Mouse (Mus musculus) gastrocnemius, adult 2 months (tissue): ENCODE measurements around the gene L2hgdh. TPM values are rescaled to one million over a fixed set of nuclear protein-coding genes. Genes with fewer than 3 reads are reported as not detected.
"Not testable (repeated sequence)": the region's sequence is repeated elsewhere in the genome, so short reads cannot be mapped to it uniquely, and the experiment has no call there.

Source experiments
- DNase-seq: peaks from one replicate; pipeline ENCODE4 v3.0.0; 2022
- H3K27ac ChIP-seq: fragments of 200-600 bp; 2 replicates; pipeline ENCODE4 v1.8.1; 2022; ENCODE audit warnings: mild to moderate bottlenecking
- H3K4me3 ChIP-seq: fragments of 200-600 bp; 2 replicates; pipeline ENCODE4 v1.8.1; 2022; ENCODE audit warnings: mild to moderate bottlenecking, moderate library complexity
- CTCF ChIP-seq: fragments of 200-600 bp; IDR thresholded peaks from 2 replicates; pipeline ENCODE4 v1.8.1; 2022; ENCODE audit warnings: antibody characterized with exemption, mild to moderate bottlenecking, moderate library complexity
- intact Hi-C: fragments of 180-260 bp; cut with DNase I; formaldehyde crosslinking; loops from one replicate; pipeline ENCODE4 v1.15.1; 2025
- microRNA-seq: library from miRNA; unstranded; fragments of <30 nt; microRNA quantifications from one replicate; pipeline ENCODE4 v1.2.0, GENCODE M21; 2021
- total RNA-seq, 2 experiments: library from RNA; stranded (reverse); gene quantifications; 2 replicates each; pipeline ENCODE4 v1.2.3; 2021

Gene L2hgdh
- total RNA-seq, 2 experiments from 2014 or later: 38.7 to 39.6 TPM

DNA sequence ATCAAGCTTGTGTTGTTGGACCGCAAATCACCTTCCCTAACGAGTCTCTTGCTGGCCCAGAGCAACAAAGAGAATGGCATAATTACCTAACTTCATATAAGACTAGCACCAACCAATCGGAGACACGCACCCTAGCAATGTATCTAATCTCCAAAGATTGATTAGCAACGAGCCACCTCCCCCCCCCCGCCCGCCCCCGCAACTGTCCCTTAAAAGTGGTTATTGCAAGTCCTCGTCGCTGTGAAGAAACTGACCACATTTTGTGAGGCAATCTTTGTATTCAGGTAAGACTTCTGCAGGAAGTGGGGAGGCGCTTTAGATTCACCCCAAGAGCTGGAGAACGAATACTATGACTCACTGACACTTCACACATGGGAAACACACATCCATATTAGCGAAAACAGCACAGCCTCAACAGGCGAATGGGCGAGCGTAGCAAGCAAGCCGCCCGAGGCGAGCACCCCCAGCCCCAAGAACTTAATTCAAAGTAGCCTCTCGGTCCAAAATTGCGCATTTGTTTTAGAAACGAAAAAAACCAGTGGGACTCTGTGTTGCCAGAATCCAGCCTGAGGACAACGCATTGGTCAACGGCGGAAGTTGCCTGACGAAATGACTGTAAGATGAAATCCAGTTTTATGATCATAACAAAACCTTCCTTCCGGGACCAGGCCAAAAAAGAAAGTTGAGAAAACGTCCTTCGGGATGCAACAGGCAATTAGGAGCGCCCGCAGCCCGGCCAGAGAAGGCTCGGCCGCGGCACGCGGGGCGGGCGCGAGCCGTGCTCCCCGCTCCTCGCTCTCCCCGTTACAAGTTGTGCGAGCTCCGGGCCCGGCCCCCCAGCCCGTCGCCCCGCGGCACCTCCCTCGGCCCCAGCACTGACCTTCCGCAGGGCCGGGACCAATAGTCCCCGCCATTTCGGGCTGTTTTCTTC is 43.8 kb downstream of the L2hgdh start:
- DNase-seq: peak; percentile 65
- intact Hi-C loops: loop anchor here (5.0 kb wide), 1 partner anchor 319 kb away; no protein-coding TSS in a partner anchor
- TF ChIP-seq CTCF: no peak
- Histone ChIP-seq H3K4me3 (peak overlapping the region; percentile 98), H3K27ac (peak overlapping the region; percentile 96)

DNA sequence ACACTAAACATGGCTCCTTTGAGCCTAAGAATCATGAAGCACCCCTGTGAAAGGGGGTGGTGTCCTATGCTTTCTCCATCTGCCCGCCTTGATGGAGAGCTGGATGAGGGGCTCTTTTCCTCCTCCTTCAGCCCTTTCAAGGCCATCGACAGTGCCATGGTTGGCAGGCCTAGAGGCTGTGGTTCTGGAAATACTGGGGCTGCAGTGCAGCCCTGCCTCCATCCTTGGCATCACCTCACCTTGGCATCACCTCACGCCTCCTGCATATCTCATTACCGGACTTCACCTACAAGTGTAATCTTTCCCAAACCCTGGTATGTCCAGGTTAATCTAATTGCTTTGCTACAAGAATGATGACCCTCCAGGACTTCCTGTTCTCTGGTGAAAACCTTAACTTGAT is 48.5 kb downstream of the L2hgdh start:
- H3K27ac ChIP-seq: peak overlapping the region; percentile 24; the same call in 1 of the 2 replicates
- H3K4me3 ChIP-seq: no peak overlapping the region
- DNase-seq: peak; percentile 29
- no peak for TF ChIP-seq CTCF
- intact Hi-C loops: no loop called here

GRCm38 (mm10) chr12:69674576-69675537 is 49.8 kb downstream of the L2hgdh start:
- H3K27ac ChIP-seq: peak overlapping the region; percentile 57
- intact Hi-C loops: no loop called here

DNA sequence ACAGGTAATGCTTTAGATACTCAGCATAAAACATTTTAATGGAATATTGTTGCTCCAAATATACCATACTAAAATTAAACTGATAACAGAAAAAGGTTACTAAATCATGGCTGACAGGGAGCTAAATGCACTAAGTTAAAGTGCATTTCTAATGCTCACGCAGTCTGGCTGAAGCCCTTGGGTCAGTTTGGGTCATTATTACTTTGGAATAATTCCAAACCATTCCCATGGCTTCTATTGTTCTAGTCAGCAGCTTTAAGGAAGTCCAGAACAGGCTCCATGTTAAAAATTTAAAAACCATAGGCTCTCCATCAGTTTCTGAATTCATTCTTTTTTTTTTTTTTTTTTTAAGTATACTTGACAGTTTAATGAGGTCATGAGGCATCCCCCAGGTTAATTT is 50.5 kb downstream of the L2hgdh start:
- TF ChIP-seq CTCF: no peak
- Histone ChIP-seq H3K27ac (peak overlapping the region; percentile 57), H3K4me3 (no peak overlapping the region)
- intact Hi-C loops: no loop called here
- no peak for DNase-seq

More at GRCm38 (mm10) chr12:69674576-69675537, 49.8 kb downstream of the L2hgdh start:
- no peak overlapping the region for H3K4me3 ChIP-seq
- TF ChIP-seq CTCF: no peak
- no peak for DNase-seq

GRCm38 (mm10) chr12:69666721-69667120 is 58.0 kb downstream of the L2hgdh start:
- intact Hi-C loops: loop anchor here (5.0 kb wide), 1 partner anchor 174 kb away; no protein-coding TSS in a partner anchor
- H3K4me3 ChIP-seq: no peak overlapping the region
- TF ChIP-seq CTCF: no peak
- H3K27ac ChIP-seq: peak overlapping the region; percentile 43; the same call in 1 of the 2 replicates
- peak; percentile 33 for DNase-seq

DNA sequence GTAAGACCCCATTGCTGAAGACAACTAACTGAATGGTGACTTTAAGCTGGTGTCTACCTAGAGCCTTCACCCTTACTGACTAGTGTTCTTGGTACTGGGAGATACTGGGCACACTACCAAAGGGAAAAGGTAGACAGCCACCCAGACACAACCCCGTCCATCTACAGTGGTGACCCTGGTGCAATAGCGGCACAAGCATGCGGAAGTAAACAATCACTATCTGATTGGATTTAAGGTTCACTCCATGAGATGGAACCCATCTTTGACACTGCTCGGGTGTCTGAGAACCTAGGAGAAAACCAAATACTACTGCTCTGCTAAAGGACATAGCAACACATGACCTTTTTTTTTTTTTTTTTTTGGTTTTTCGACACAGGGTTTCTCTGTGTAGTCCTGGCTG is 63.0 kb downstream of the L2hgdh start:
- DNase-seq: no peak
- Histone ChIP-seq H3K27ac (no peak overlapping the region), H3K4me3 (no peak overlapping the region)
- intact Hi-C loops: no loop called here
- TF ChIP-seq CTCF: no peak

GRCm38 (mm10) chr12:69653973-69654372 is 70.7 kb downstream of the L2hgdh start:
- H3K27ac ChIP-seq, DNase-seq, H3K4me3 ChIP-seq, intact Hi-C loops: not testable (repeated sequence)

DNA sequence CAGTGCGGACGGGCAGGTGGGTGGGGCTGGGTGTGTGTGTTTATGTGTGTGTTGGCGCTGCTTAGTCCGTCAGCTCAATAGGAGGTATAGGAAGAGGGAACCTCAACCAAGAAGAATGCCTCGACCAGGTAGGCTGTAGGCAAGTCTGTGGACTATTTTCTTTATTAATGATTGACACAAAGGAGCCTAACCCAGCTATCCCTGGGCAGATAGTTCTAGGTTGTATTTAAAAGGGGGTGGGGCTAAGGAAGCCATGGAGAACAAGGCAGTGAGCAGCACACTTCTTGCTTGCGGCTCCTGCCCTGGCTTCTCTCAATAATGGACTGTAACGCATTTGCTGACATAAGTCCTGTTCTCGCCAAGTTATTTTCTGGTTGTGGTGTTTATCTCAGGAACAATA is 75.2 kb downstream of the L2hgdh start:
- Histone ChIP-seq H3K27ac (no peak overlapping the region), H3K4me3 (no peak overlapping the region)
- no peak for TF ChIP-seq CTCF
- intact Hi-C loops: no loop called here
- DNase-seq: no peak

GRCm38 (mm10) chr12:69645821-69646616 is 78.7 kb downstream of the L2hgdh start:
- H3K27ac ChIP-seq: 0 out of 2 replicates have a peak overlapping the region, but pooled peaks have one; percentile 6
- intact Hi-C loops: no loop called here
- H3K4me3 ChIP-seq: no peak overlapping the region

DNA sequence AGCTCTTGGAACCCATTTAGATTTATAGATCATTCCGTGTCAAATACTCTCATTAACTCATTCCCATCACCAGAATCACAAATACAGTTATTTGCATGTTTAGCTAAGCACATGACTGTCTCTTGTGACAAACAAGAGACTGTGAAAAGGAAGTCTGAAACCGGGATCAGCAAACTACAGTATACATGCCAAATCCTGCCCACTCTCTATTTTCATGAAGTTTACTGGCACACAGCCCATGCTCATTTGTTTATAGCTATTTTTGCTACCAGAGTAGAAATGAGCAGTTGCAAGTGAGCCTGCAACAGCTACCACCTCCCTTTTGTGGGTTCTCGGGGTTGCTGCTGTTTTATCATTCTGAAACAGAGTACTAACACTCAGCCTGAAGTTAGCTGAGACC is 79.8 kb downstream of the L2hgdh start:
- intact Hi-C loops: no loop called here
- DNase-seq: no peak

More at GRCm38 (mm10) chr12:69645821-69646616, 78.7 kb downstream of the L2hgdh start:
- no peak for TF ChIP-seq CTCF
- DNase-seq: no peak

GRCm38 (mm10) chr12:69642877-69643276 is 81.8 kb downstream of the L2hgdh start:
- intact Hi-C loops: no loop called here
- Histone ChIP-seq H3K27ac (no peak overlapping the region), H3K4me3 (no peak overlapping the region)
- TF ChIP-seq CTCF: no peak
- DNase-seq: no peak

More for the DNA sequence above, 79.8 kb downstream of the L2hgdh start:
- Histone ChIP-seq H3K4me3 (no peak overlapping the region), H3K27ac (0 out of 2 replicates have a peak overlapping the region, but pooled peaks have one; percentile 0)
- no peak for TF ChIP-seq CTCF

Small RNA genes lying within 50 kb of the gene (microRNA-seq; reads per million reads assigned to microRNA genes)
- not detected for gene Mir681

Other genes starting within 250 kb of the L2hgdh start
- gene Vcpkmt, start 141.8 kb downstream of the L2hgdh start, total RNA-seq: 1 to 10 TPM; 3.5 to 3.7 TPM
- gene Sos2, start 43.0 kb downstream of the L2hgdh start, total RNA-seq: 10 to 100 TPM; 45.1 to 55.4 TPM
- 10 to 100 TPM; 20.1 to 24.4 TPM for gene Atp5s, start 77 bp upstream of the L2hgdh start, total RNA-seq
- gene Cdkl1, start 66.4 kb upstream of the L2hgdh start, total RNA-seq: 1 to 10 TPM in 1 of 2 experiments, under 1 TPM in 1; 0.69 to 1.3 TPM
- gene Atl1, start 167.7 kb upstream of the L2hgdh start, total RNA-seq: 1 to 10 TPM; 2.1 to 2.2 TPM
- gene Map4k5, start 168.3 kb upstream of the L2hgdh start, total RNA-seq: 10 to 100 TPM; 22.9 to 25.9 TPM